ENCODE assay signal across 8 mouse cellular contexts in the genomic region with DNA sequence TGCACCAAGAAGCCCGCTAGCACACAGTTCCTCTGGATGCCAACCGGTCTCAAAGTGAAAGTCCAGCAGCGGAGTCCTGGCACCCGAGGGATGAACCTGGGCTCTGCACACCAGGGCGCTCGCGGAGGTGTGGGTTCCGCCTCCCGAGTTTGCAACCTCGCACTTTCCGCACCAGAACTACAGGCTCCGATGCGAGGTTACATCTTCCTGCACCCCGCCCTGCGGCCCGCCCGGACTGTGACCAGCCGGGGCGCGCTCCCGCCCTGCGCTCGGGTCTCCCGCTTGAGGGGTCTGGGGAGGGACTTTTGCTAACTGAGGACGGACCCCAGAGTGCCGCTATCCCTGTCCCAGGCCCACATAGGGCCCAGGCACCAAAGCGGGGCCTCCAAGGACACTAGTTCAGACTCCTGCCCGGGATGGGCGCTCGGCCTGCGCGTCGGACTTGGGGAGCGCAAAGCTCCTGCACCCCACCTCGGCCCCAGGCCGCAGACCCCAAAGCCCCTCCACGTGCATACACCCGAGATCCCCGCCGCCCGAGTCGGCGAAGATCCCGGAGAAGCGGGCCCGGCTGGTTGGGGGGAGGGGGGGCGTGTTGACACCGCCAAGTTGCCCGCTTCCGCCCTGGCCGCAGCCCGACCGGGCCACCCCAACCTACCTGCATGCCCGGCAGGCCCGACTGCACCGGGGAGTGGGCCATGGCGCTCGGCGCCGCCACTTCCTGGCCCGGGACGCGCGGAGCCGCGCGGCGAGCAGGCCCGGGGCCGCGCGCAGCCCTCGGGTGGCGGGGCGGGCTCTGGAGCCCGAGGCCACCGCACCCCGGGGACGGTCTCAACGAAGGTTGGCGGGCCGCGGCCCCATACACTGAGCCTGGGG. TPM values are rescaled to one million over a fixed set of nuclear protein-coding genes. Genes with fewer than 3 reads are reported as not detected.
DNase-seq lines count a peak whose midpoint lies in the region; ATAC-seq and TF ChIP-seq lines count a peak whose summit lies in the region.

No protein-coding gene starts in this region.

- H3K27ac ChIP-seq in hindbrain, postnatal 0 days = peak overlapping the region; percentile 85
- peak overlapping the region; percentile 92 for H3K27ac ChIP-seq in liver, embryonic 12.5 days
- peak overlapping the region; percentile 74 for H3K27ac ChIP-seq in testis, adult 2 months (ENCODE audit: control insufficient read depth, insufficient read depth, low read depth, low read length)

- no peaks in the 10 kb centered on the region for H3K36me3 ChIP-seq in hindbrain, postnatal 0 days (ENCODE audit: insufficient read depth, low read length)
- H3K36me3 ChIP-seq in liver, embryonic 12.5 days = peaks cover 27% of the 10 kb centered on the region
- H3K36me3 ChIP-seq in testis, adult 2 months (ENCODE audit: control insufficient read depth, insufficient read depth, low read length) = no peaks in the 10 kb centered on the region

- peak overlapping the region; percentile 96 for H3K9ac ChIP-seq in hindbrain, postnatal 0 days (replicated peaks; ENCODE audit: low read length)
- peak overlapping the region; percentile 99 for H3K9ac ChIP-seq in liver, embryonic 12.5 days

- WGBS in hindbrain, postnatal 0 days = 0% methylated on average over 58 of the region's 83 CpGs
- WGBS in liver, embryonic 12.5 days (ENCODE audit: insufficient replicate concordance) = under 1% methylated on average over 82 of the region's 83 CpGs

- H3K9me3 ChIP-seq in hindbrain, postnatal 0 days (ENCODE audit: low read length) = no peaks in the 10 kb centered on the region
- H3K9me3 ChIP-seq in liver, embryonic 12.5 days (replicated peaks) = no peaks in the 10 kb centered on the region

- H3K4me2 ChIP-seq in hindbrain, postnatal 0 days (ENCODE audit: low read depth, low read length) = peak overlapping the region; percentile 94
- peak overlapping the region; percentile 85 for H3K4me2 ChIP-seq in liver, embryonic 12.5 days

- intact Hi-C loops in gastrocnemius, postnatal 14 days (cut with DNase I; ENCODE audit: low total_unique reads) = no loop called here

- peak overlapping the region; percentile 96 for H3K4me3 ChIP-seq in hindbrain, postnatal 0 days (ENCODE audit: low read length)
- H3K4me3 ChIP-seq in liver, embryonic 12.5 days = peak overlapping the region; percentile 96
- peak overlapping the region; percentile 92 for H3K4me3 ChIP-seq in testis, adult 2 months (ENCODE audit: control insufficient read depth, low read depth, low read length)

- H3K27me3 ChIP-seq in hindbrain, postnatal 0 days (ENCODE audit: insufficient read depth, low read length) = no peaks in the 10 kb centered on the region
- peaks cover 12% of the 10 kb centered on the region; the same call in 1 of the 2 replicates for H3K27me3 ChIP-seq in liver, embryonic 12.5 days (replicated peaks)
- no peaks in the 10 kb centered on the region for H3K27me3 ChIP-seq in testis, adult 2 months (ENCODE audit: control insufficient read depth, insufficient read depth, low read length)

- peak; percentile 53 for DNase-seq in retina, embryonic 14.5 days (ENCODE audit: low spot score)
- DNase-seq in retina, postnatal 1 day = no peak
- peak; percentile 39 for DNase-seq in cerebellum, adult 9-10 months
- DNase-seq in gastrocnemius, postnatal 14 days = peak; percentile 54
- DNase-seq in hindbrain, postnatal 0 days (ENCODE audit: low spot score) = peak; percentile 18

- TF ChIP-seq CTCF in hindbrain, postnatal 0 days (IDR thresholded peaks at IDR 0.05; ENCODE audit: low read depth) = no peak
- TF ChIP-seq CTCF in testis, adult 2 months (IDR thresholded peaks at IDR 0.05; ENCODE audit: control insufficient read depth, insufficient read depth, insufficient replicate concordance, low read depth, low read length) = no peak

- peak; percentile 79 for ATAC-seq in hindbrain, postnatal 0 days
- peak; percentile 75 for ATAC-seq in liver, embryonic 12.5 days
- peak; percentile 49 for ATAC-seq in monocyte, adult 5-6 weeks (replicated peaks; ENCODE audit: insufficient number of reproducible peaks, low FRiP score, low TSS enrichment, poor library complexity, severe bottlenecking)

- peaks cover 3% of the 10 kb centered on the region; the same call in 1 of the 2 replicates for H3K4me1 ChIP-seq in hindbrain, postnatal 0 days (ENCODE audit: insufficient read depth, low read length)
- peaks cover 58% of the 10 kb centered on the region for H3K4me1 ChIP-seq in liver, embryonic 12.5 days
- peaks cover 4% of the 10 kb centered on the region for H3K4me1 ChIP-seq in testis, adult 2 months (ENCODE audit: control insufficient read depth, insufficient read depth, low read length)

- no peak for TF ChIP-seq POLR2A in testis, adult 2 months (IDR thresholded peaks at IDR 0.05; ENCODE audit: control insufficient read depth, low read depth, low read length)

RNA-seq across cellular contexts. Expression of gene Stk24, which starts 1.3 kb away (rescaled TPM):
- 10 to 100 TPM; 24.7 to 29.7 TPM for total RNA-seq in gastrocnemius, postnatal 14 days (2021)
- total RNA-seq in hindbrain, postnatal 0 days (2014; rRNA removed) = 18.7 and 27.5 TPM in 2 replicates
- 14.2 and 15.0 TPM in 2 replicates for polyA plus RNA-seq in hindbrain, postnatal 0 days (2015; fragmentation: Nextera tagmentation; extraction: Ambion mirVana)
- polyA plus RNA-seq in liver, embryonic 12.5 days (2016; fragmentation: Nextera tagmentation; extraction: Ambion mirVana) = 56.8 and 62.0 TPM in 2 replicates
- 267 to 321 TPM (median 302 TPM) in 3 replicates for total RNA-seq in monocyte, adult 5-6 weeks (2017)
- polyA plus RNA-seq in testis, adult 2 months (2012; rRNA removed) = 5.8 and 8.5 TPM in 2 replicates
